Comparison of ENCODE assay signal across 36 mouse cellular contexts in genomic region chr7:127886551-127886950, GRCm38 (mm10). TPM values are rescaled to one million over a fixed set of nuclear protein-coding genes. Genes with fewer than 3 reads are reported as not detected.
A peak's percentile ranks its signal among the peaks of the same experiment; 100 is the strongest.
DNase-seq lines count a peak whose midpoint lies in the region; ATAC-seq and TF ChIP-seq lines count a peak whose summit lies in the region.
"Had no signal": no experiment of that assay in that cellular context is flagged by ENCODE, and none has a peak within 500 bp of the region (broad histone marks: within the 10 kb centered on the region; RNA-seq: fewer than 3 reads in every experiment).

No protein-coding gene starts in this region.

- H3K36me3 ChIP-seq in forebrain, embryonic 13.5 days (ENCODE audit: poor library complexity, severe bottlenecking) = peaks cover 100% of the 10 kb centered on the region
- peaks cover 22% of the 10 kb centered on the region for H3K36me3 ChIP-seq in forebrain, embryonic 11.5 days (ENCODE audit: control insufficient read depth, insufficient read depth, low read length)
- peaks cover 21% of the 10 kb centered on the region for H3K36me3 ChIP-seq in hindbrain, embryonic 11.5 days (ENCODE audit: control insufficient read depth, insufficient read depth, low read length)
- H3K36me3 ChIP-seq in hindbrain, postnatal 0 days (ENCODE audit: insufficient read depth, low read length) = peaks cover 47% of the 10 kb centered on the region
- peaks cover 36% of the 10 kb centered on the region for H3K36me3 ChIP-seq in liver, embryonic 16.5 days (ENCODE audit: control insufficient read depth, insufficient read depth)
- H3K36me3 ChIP-seq in embryonic facial prominence, embryonic 14.5 days (ENCODE audit: control insufficient read depth, insufficient read depth, low read length) = peaks cover 85% of the 10 kb centered on the region

- no peaks in the 10 kb centered on the region for H3K27me3 ChIP-seq in forebrain, embryonic 13.5 days
- no peaks in the 10 kb centered on the region for H3K27me3 ChIP-seq in forebrain, embryonic 11.5 days (ENCODE audit: control insufficient read depth, insufficient read depth, low read length)
- H3K27me3 ChIP-seq in hindbrain, embryonic 11.5 days (ENCODE audit: control insufficient read depth, insufficient read depth, low read length) = no peaks in the 10 kb centered on the region
- H3K27me3 ChIP-seq in hindbrain, postnatal 0 days (ENCODE audit: insufficient read depth, low read length) = no peaks in the 10 kb centered on the region
- no peaks in the 10 kb centered on the region for H3K27me3 ChIP-seq in liver, embryonic 16.5 days (ENCODE audit: control insufficient read depth, insufficient read depth, low read depth, low read length)
- no peaks in the 10 kb centered on the region for H3K27me3 ChIP-seq in embryonic facial prominence, embryonic 14.5 days (replicated peaks; ENCODE audit: control insufficient read depth, insufficient read depth, low read length)
- H3K27me3 ChIP-seq: forebrain, embryonic 15.5 days; kidney, embryonic 15.5 days; liver, embryonic 15.5 days; lung, embryonic 15.5 days; neural tube, embryonic 15.5 days; Patski; stomach, embryonic 15.5 days had no signal

- H3K9me3 ChIP-seq in forebrain, embryonic 13.5 days (replicated peaks) = no peaks in the 10 kb centered on the region
- H3K9me3 ChIP-seq in forebrain, embryonic 11.5 days (ENCODE audit: control insufficient read depth, low read length) = no peaks in the 10 kb centered on the region
- no peaks in the 10 kb centered on the region for H3K9me3 ChIP-seq in hindbrain, embryonic 11.5 days (ENCODE audit: control insufficient read depth, low read length)
- no peaks in the 10 kb centered on the region for H3K9me3 ChIP-seq in hindbrain, postnatal 0 days (ENCODE audit: low read length)
- H3K9me3 ChIP-seq in liver, embryonic 16.5 days (replicated peaks; ENCODE audit: control insufficient read depth, low read length) = peaks cover 3% of the 10 kb centered on the region; the same call in 1 of the 2 replicates
- no peaks in the 10 kb centered on the region for H3K9me3 ChIP-seq in embryonic facial prominence, embryonic 14.5 days (ENCODE audit: control insufficient read depth, low read length)
- H3K9me3 ChIP-seq: forebrain, embryonic 15.5 days; heart, embryonic 10.5 days; kidney, embryonic 15.5 days; lung, embryonic 15.5 days; neural tube, embryonic 15.5 days; stomach, embryonic 15.5 days had no signal

- TF ChIP-seq CTCF in hindbrain, postnatal 0 days (IDR thresholded peaks at IDR 0.05; ENCODE audit: low read depth) = no peak

- peak overlapping the region; percentile 34; the same call in 1 of the 2 replicates for H3K9ac ChIP-seq in forebrain, embryonic 13.5 days
- no peak overlapping the region for H3K9ac ChIP-seq in forebrain, embryonic 11.5 days (ENCODE audit: low read length)
- 0 out of 2 replicates have a peak overlapping the region, but pooled peaks have one; percentile 3 for H3K9ac ChIP-seq in hindbrain, embryonic 11.5 days (ENCODE audit: low read depth, low read length)
- no peak overlapping the region for H3K9ac ChIP-seq in hindbrain, postnatal 0 days (replicated peaks; ENCODE audit: low read length)
- 0 out of 2 replicates have a peak overlapping the region, but pooled peaks have one; percentile 8 for H3K9ac ChIP-seq in liver, embryonic 16.5 days (ENCODE audit: low read depth, low read length)
- H3K9ac ChIP-seq in embryonic facial prominence, embryonic 14.5 days (ENCODE audit: low read depth, low read length) = 0 out of 2 replicates have a peak overlapping the region, but pooled peaks have one; percentile 25
- H3K9ac ChIP-seq: forebrain, embryonic 15.5 days; kidney, embryonic 15.5 days; liver, embryonic 15.5 days; lung, embryonic 15.5 days; neural tube, embryonic 15.5 days; stomach, embryonic 15.5 days had no signal

- H3K4me1 ChIP-seq in forebrain, embryonic 13.5 days = peaks cover 30% of the 10 kb centered on the region
- H3K4me1 ChIP-seq in forebrain, embryonic 11.5 days (replicated peaks; ENCODE audit: control insufficient read depth, insufficient read depth, low read length) = no peaks in the 10 kb centered on the region; the same call in 1 of the 2 replicates
- H3K4me1 ChIP-seq in hindbrain, embryonic 11.5 days (replicated peaks; ENCODE audit: control insufficient read depth, insufficient read depth, low read length) = no peaks in the 10 kb centered on the region; the same call in 1 of the 2 replicates
- H3K4me1 ChIP-seq in hindbrain, postnatal 0 days (ENCODE audit: insufficient read depth, low read length) = no peaks in the 10 kb centered on the region
- H3K4me1 ChIP-seq in liver, embryonic 16.5 days (ENCODE audit: control insufficient read depth, low read depth, low read length) = peaks cover 4% of the 10 kb centered on the region
- no peaks in the 10 kb centered on the region; the same call in 1 of the 2 replicates for H3K4me1 ChIP-seq in embryonic facial prominence, embryonic 14.5 days (ENCODE audit: control insufficient read depth, insufficient read depth, low read length)

- ATAC-seq in forebrain, embryonic 13.5 days = no peak
- no peak for ATAC-seq in forebrain, embryonic 11.5 days (replicated peaks; ENCODE audit: low FRiP score)
- no peak for ATAC-seq in hindbrain, embryonic 11.5 days (ENCODE audit: low FRiP score)
- no peak for ATAC-seq in hindbrain, postnatal 0 days
- no peak for ATAC-seq in liver, embryonic 16.5 days (ENCODE audit: low read depth)
- ATAC-seq in embryonic facial prominence, embryonic 14.5 days (ENCODE audit: low read depth) = no peak
- ATAC-seq: forebrain, embryonic 15.5 days; Patski had no signal

- no peak for DNase-seq in forebrain, embryonic 11.5 days (ENCODE audit: low spot score)
- no peak for DNase-seq in hindbrain, embryonic 11.5 days (ENCODE audit: low spot score)
- no peak for DNase-seq in hindbrain, postnatal 0 days (ENCODE audit: low spot score)
- no peak for DNase-seq in liver
- no peak for DNase-seq in embryonic facial prominence, embryonic 14.5 days (ENCODE audit: low spot score)
- no peak for DNase-seq in c-Kit-positive CD71-positive TER-119-positive erythroid progenitor cells, embryonic 14.5 days (ENCODE audit: low spot score)
- DNase-seq: cerebellum, adult 11-12 months; cerebellum, adult 9-11 months; embryo, embryonic 11 days; kidney, adult 18-20 months; layer of hippocampus, postnatal 36 days; left cerebral cortex, postnatal 4 days; midbrain, embryonic 14.5 days; retina, postnatal 1 day; right cerebral cortex, postnatal 14 days; thymus, postnatal 14 days had no signal

- no peak overlapping the region for H3K27ac ChIP-seq in forebrain, embryonic 13.5 days
- H3K27ac ChIP-seq in forebrain, embryonic 11.5 days (ENCODE audit: low read depth, low read length) = no peak overlapping the region
- H3K27ac ChIP-seq in hindbrain, embryonic 11.5 days (ENCODE audit: low read depth, low read length) = no peak overlapping the region
- no peak overlapping the region for H3K27ac ChIP-seq in hindbrain, postnatal 0 days
- H3K27ac ChIP-seq in liver, embryonic 16.5 days (ENCODE audit: low read length) = no peak overlapping the region
- no peak overlapping the region for H3K27ac ChIP-seq in embryonic facial prominence, embryonic 14.5 days (replicated peaks; ENCODE audit: low read depth, low read length)
- H3K27ac ChIP-seq: forebrain, embryonic 15.5 days; heart, embryonic 10.5 days; kidney, embryonic 15.5 days; liver, embryonic 15.5 days; lung, embryonic 15.5 days; neural tube, embryonic 15.5 days; stomach, embryonic 15.5 days had no signal

- no peak overlapping the region for H3K4me2 ChIP-seq in forebrain, embryonic 13.5 days
- H3K4me2 ChIP-seq in forebrain, embryonic 11.5 days (ENCODE audit: low read depth, low read length, severe bottlenecking) = no peak overlapping the region
- H3K4me2 ChIP-seq in hindbrain, embryonic 11.5 days (replicated peaks; ENCODE audit: low read depth, low read length) = no peak overlapping the region
- H3K4me2 ChIP-seq in hindbrain, postnatal 0 days (ENCODE audit: low read depth, low read length) = no peak overlapping the region
- H3K4me2 ChIP-seq in liver, embryonic 16.5 days (ENCODE audit: low read depth, low read length) = no peak overlapping the region
- no peak overlapping the region for H3K4me2 ChIP-seq in embryonic facial prominence, embryonic 14.5 days (ENCODE audit: low read depth, low read length)
- H3K4me2 ChIP-seq: forebrain, embryonic 15.5 days; kidney, embryonic 15.5 days; liver, embryonic 15.5 days; lung, embryonic 15.5 days; neural tube, embryonic 15.5 days; stomach, embryonic 15.5 days had no signal

- no peak overlapping the region for H3K4me3 ChIP-seq in forebrain, embryonic 13.5 days
- no peak overlapping the region for H3K4me3 ChIP-seq in forebrain, embryonic 11.5 days (ENCODE audit: low read depth, low read length)
- no peak overlapping the region for H3K4me3 ChIP-seq in hindbrain, embryonic 11.5 days (ENCODE audit: low read depth, low read length)
- no peak overlapping the region for H3K4me3 ChIP-seq in hindbrain, postnatal 0 days (ENCODE audit: low read length)
- H3K4me3 ChIP-seq in liver, embryonic 16.5 days (ENCODE audit: low read depth, low read length) = no peak overlapping the region
- no peak overlapping the region for H3K4me3 ChIP-seq in embryonic facial prominence, embryonic 14.5 days (ENCODE audit: low read depth, low read length)
- H3K4me3 ChIP-seq: forebrain, embryonic 15.5 days; heart, embryonic 10.5 days; kidney, embryonic 15.5 days; liver, embryonic 15.5 days; lung, embryonic 15.5 days; neural tube, embryonic 15.5 days; stomach, embryonic 15.5 days had no signal

- WGBS in forebrain, embryonic 13.5 days = 90% methylated on average over 6 of the region's 6 CpGs
- WGBS in forebrain, embryonic 11.5 days = 93% methylated on average over 6 of the region's 6 CpGs
- 91% methylated on average over 6 of the region's 6 CpGs for WGBS in hindbrain, embryonic 11.5 days
- 94% methylated on average over 6 of the region's 6 CpGs for WGBS in hindbrain, postnatal 0 days
- WGBS in liver, embryonic 16.5 days (ENCODE audit: insufficient replicate concordance) = 88% methylated on average over 6 of the region's 6 CpGs
- 84% methylated on average over 6 of the region's 6 CpGs for WGBS in embryonic facial prominence, embryonic 14.5 days

RNA-seq across cellular contexts. Expression of gene Prss53, which starts 4.2 kb away (rescaled TPM):
- 0.66 and 0.77 TPM in 2 replicates for polyA plus RNA-seq in forebrain, embryonic 13.5 days (2015; fragmentation: Nextera tagmentation; extraction: Ambion mirVana)
- polyA plus RNA-seq in forebrain, embryonic 11.5 days (2014; fragmentation: Nextera tagmentation; extraction: Ambion mirVana) = 0.56 and 0.91 TPM in 2 replicates
- polyA plus RNA-seq in hindbrain, embryonic 11.5 days (2014; fragmentation: Nextera tagmentation; extraction: Ambion mirVana) = 0.59 and 0.60 TPM in 2 replicates
- 0.72 and 1.8 TPM in 2 replicates for total RNA-seq in hindbrain, postnatal 0 days (2014; rRNA removed)
- 1.0 and 1.3 TPM in 2 replicates for polyA plus RNA-seq in hindbrain, postnatal 0 days (2015; fragmentation: Nextera tagmentation; extraction: Ambion mirVana)
- 0.28 and 0.41 TPM in 2 replicates for polyA plus RNA-seq in liver, embryonic 16.5 days (2015; fragmentation: Nextera tagmentation; extraction: Ambion mirVana)
- 1.8 and 2.4 TPM in 2 replicates for polyA plus RNA-seq in embryonic facial prominence, embryonic 14.5 days (2014; fragmentation: Nextera tagmentation; extraction: Ambion mirVana)
- total RNA-seq: monocyte, adult 5-6 weeks had no signal

RNA-seq across cellular contexts. Expression of gene Gm21974, which starts 8.7 kb away (rescaled TPM):
- polyA plus RNA-seq in forebrain, embryonic 13.5 days (2015; fragmentation: Nextera tagmentation; extraction: Ambion mirVana) = not detected in 2 replicates
- polyA plus RNA-seq in forebrain, embryonic 11.5 days (2014; fragmentation: Nextera tagmentation; extraction: Ambion mirVana) = not detected in 2 replicates
- polyA plus RNA-seq in hindbrain, embryonic 11.5 days (2014; fragmentation: Nextera tagmentation; extraction: Ambion mirVana) = not detected in 2 replicates
- total RNA-seq in hindbrain, postnatal 0 days (2014; rRNA removed) = not detected in 2 replicates
- not detected in 2 replicates for polyA plus RNA-seq in hindbrain, postnatal 0 days (2015; fragmentation: Nextera tagmentation; extraction: Ambion mirVana)
- not detected in 2 replicates for polyA plus RNA-seq in liver, embryonic 16.5 days (2015; fragmentation: Nextera tagmentation; extraction: Ambion mirVana)
- polyA plus RNA-seq in embryonic facial prominence, embryonic 14.5 days (2014; fragmentation: Nextera tagmentation; extraction: Ambion mirVana) = not detected in 2 replicates
- total RNA-seq: adrenal gland, postnatal 10 days; gastrocnemius, adult 18-20 months; gastrocnemius, postnatal 4 days; hematopoietic stem cell, adult 5-6 weeks; layer of hippocampus, adult 18-20 months; layer of hippocampus, postnatal 36 days; left cerebral cortex, postnatal 4 days; MEL; monocyte, adult 5-6 weeks had no signal
- polyA plus RNA-seq: forebrain, embryonic 15.5 days; frontal cortex, adult 2 months; heart, embryonic 10.5 days; heart, postnatal 0 days; kidney, embryonic 15.5 days; limb, embryonic 14.5 days; liver, embryonic 15.5 days; lung, embryonic 15.5 days; midbrain, embryonic 14.5 days; neural tube, embryonic 15.5 days; Patski; stomach, embryonic 15.5 days had no signal

RNA-seq across cellular contexts. Expression of gene Vkorc1, which starts 8.9 kb away (rescaled TPM):
- 55.8 and 59.5 TPM in 2 replicates for polyA plus RNA-seq in forebrain, embryonic 13.5 days (2015; fragmentation: Nextera tagmentation; extraction: Ambion mirVana)
- polyA plus RNA-seq in forebrain, embryonic 11.5 days (2014; fragmentation: Nextera tagmentation; extraction: Ambion mirVana) = 47.8 and 48.9 TPM in 2 replicates
- 48.0 and 53.9 TPM in 2 replicates for polyA plus RNA-seq in hindbrain, embryonic 11.5 days (2014; fragmentation: Nextera tagmentation; extraction: Ambion mirVana)
- total RNA-seq in hindbrain, postnatal 0 days (2014; rRNA removed) = 37.2 and 43.0 TPM in 2 replicates
- 72.6 and 79.8 TPM in 2 replicates for polyA plus RNA-seq in hindbrain, postnatal 0 days (2015; fragmentation: Nextera tagmentation; extraction: Ambion mirVana)
- 140 and 149 TPM in 2 replicates for polyA plus RNA-seq in liver, embryonic 16.5 days (2015; fragmentation: Nextera tagmentation; extraction: Ambion mirVana)
- 286 and 318 TPM in 2 replicates for polyA plus RNA-seq in embryonic facial prominence, embryonic 14.5 days (2014; fragmentation: Nextera tagmentation; extraction: Ambion mirVana)

RNA-seq across cellular contexts. Expression of gene Zfp668, which starts 9.9 kb away (rescaled TPM):
- 39.1 and 44.8 TPM in 2 replicates for polyA plus RNA-seq in forebrain, embryonic 13.5 days (2015; fragmentation: Nextera tagmentation; extraction: Ambion mirVana)
- 32.6 and 32.9 TPM in 2 replicates for polyA plus RNA-seq in forebrain, embryonic 11.5 days (2014; fragmentation: Nextera tagmentation; extraction: Ambion mirVana)
- 23.1 and 23.3 TPM in 2 replicates for polyA plus RNA-seq in hindbrain, embryonic 11.5 days (2014; fragmentation: Nextera tagmentation; extraction: Ambion mirVana)
- total RNA-seq in hindbrain, postnatal 0 days (2014; rRNA removed) = 25.8 and 26.2 TPM in 2 replicates
- polyA plus RNA-seq in hindbrain, postnatal 0 days (2015; fragmentation: Nextera tagmentation; extraction: Ambion mirVana) = 21.8 and 22.4 TPM in 2 replicates
- 4.5 and 5.0 TPM in 2 replicates for polyA plus RNA-seq in liver, embryonic 16.5 days (2015; fragmentation: Nextera tagmentation; extraction: Ambion mirVana)
- 11.2 and 14.7 TPM in 2 replicates for polyA plus RNA-seq in embryonic facial prominence, embryonic 14.5 days (2014; fragmentation: Nextera tagmentation; extraction: Ambion mirVana)

RNA-seq across cellular contexts. Expression of gene Zfp646, which starts 10.5 kb away (rescaled TPM):
- polyA plus RNA-seq in forebrain, embryonic 13.5 days (2015; fragmentation: Nextera tagmentation; extraction: Ambion mirVana) = 12.9 and 15.5 TPM in 2 replicates
- polyA plus RNA-seq in forebrain, embryonic 11.5 days (2014; fragmentation: Nextera tagmentation; extraction: Ambion mirVana) = 26.2 and 26.8 TPM in 2 replicates
- polyA plus RNA-seq in hindbrain, embryonic 11.5 days (2014; fragmentation: Nextera tagmentation; extraction: Ambion mirVana) = 16.5 and 21.5 TPM in 2 replicates
- total RNA-seq in hindbrain, postnatal 0 days (2014; rRNA removed) = 34.6 and 35.0 TPM in 2 replicates
- polyA plus RNA-seq in hindbrain, postnatal 0 days (2015; fragmentation: Nextera tagmentation; extraction: Ambion mirVana) = 3.4 and 4.4 TPM in 2 replicates
- 4.8 and 4.9 TPM in 2 replicates for polyA plus RNA-seq in liver, embryonic 16.5 days (2015; fragmentation: Nextera tagmentation; extraction: Ambion mirVana)
- polyA plus RNA-seq in embryonic facial prominence, embryonic 14.5 days (2014; fragmentation: Nextera tagmentation; extraction: Ambion mirVana) = 13.3 and 14.0 TPM in 2 replicates

Comparison
In these comparisons a context has a peak if more than half of its experiments do, and no peak if none do; other contexts are left out.
1. H3K9ac ChIP-seq: peak in forebrain, embryonic 13.5 days (single experiment), hindbrain, embryonic 11.5 days (single experiment), liver, embryonic 16.5 days (single experiment) and embryonic facial prominence, embryonic 14.5 days (single experiment); none in forebrain, embryonic 11.5 days (single experiment) and hindbrain, postnatal 0 days (single experiment).